Mouse (Mus musculus) stomach, embryonic 16.5 days (tissue): Measurements from ENCODE around the gene Pklr. TPM values are rescaled to one million over a fixed set of nuclear protein-coding genes. Genes with fewer than 3 reads are reported as not detected.

Experiments
- ATAC-seq: fragments of 200-750 bp; cut with Nextera tagmentation; 2 replicates; pipeline ENCODE4 v1.8.0; 2017; ENCODE audit warnings: moderate number of reproducible peaks, moderate TSS enrichment; ENCODE audit not compliant: insufficient read depth, low FRiP score
- H3K27ac ChIP-seq: fragments of 300-500 bp; sonication (generic); 2 replicates; pipeline ENCODE4 v1.5.1; 2014; ENCODE audit warnings: low read length
- H3K27me3 ChIP-seq: fragments of 300-500 bp; sonication (generic); 2 replicates; pipeline ENCODE4 v1.6.1; 2014; ENCODE audit warnings: low read length, control low read depth, mixed read lengths; ENCODE audit not compliant: control insufficient read depth, insufficient read depth
- H3K36me3 ChIP-seq: fragments of 300-500 bp; sonication (generic); 2 replicates; pipeline ENCODE4 v1.6.1; 2014; ENCODE audit warnings: low read length; ENCODE audit not compliant: control insufficient read depth, insufficient read depth
- H3K4me1 ChIP-seq: fragments of 300-500 bp; sonication (generic); 2 replicates; pipeline ENCODE4 v1.6.1; 2014; ENCODE audit warnings: low read length, control low read depth, mixed read lengths; ENCODE audit not compliant: control insufficient read depth, insufficient read depth
- H3K4me2 ChIP-seq: fragments of 300-500 bp; sonication (generic); 2 replicates; pipeline ENCODE4 v1.6.1; 2014; ENCODE audit warnings: low read depth, low read length, mixed read lengths
- H3K4me3 ChIP-seq: fragments of 300-500 bp; sonication (generic); replicated peaks from 2 replicates; pipeline ENCODE4 v1.5.1; 2014; ENCODE audit warnings: mild to moderate bottlenecking, low read length
- H3K9ac ChIP-seq: fragments of 300-500 bp; sonication (generic); 2 replicates; pipeline ENCODE4 v1.6.1; 2014; ENCODE audit warnings: low read length
- H3K9me3 ChIP-seq: fragments of 300-500 bp; sonication (generic); replicated peaks from 2 replicates; pipeline ENCODE4 v1.6.1; 2016; ENCODE audit warnings: low read length, control low read depth; ENCODE audit not compliant: control insufficient read depth
- WGBS: fragments of 180-500 bp; shearing (Covaris S2); extraction: QIAGEN DNeasy Blood & Tissue Kit; methylation state at CpG from one replicate; pipeline ENCODE4 v1.1.7; 2014; 5-methylcytosine and 5-hydroxymethylcytosine counted together
- polyA plus RNA-seq: library from polyadenylated mRNA; unstranded; fragments of >200 nt; fragmentation: Nextera tagmentation; extraction: Ambion mirVana; gene quantifications from 2 replicates; pipeline ENCODE4 v1.2.1, GENCODE M21; 2015

The Pklr gene
- polyA plus RNA-seq, 1 experiment from 2014 or later, result 22.0 TPM

GRCm38 (mm10) chr3:89094021-89094420 lies 41.9 kb upstream of the Pklr start:
- H3K4me2 ChIP-seq, result no peak overlapping the region
- H3K9me3 ChIP-seq, result no peaks in the 10 kb centered on the region
- peaks cover 19% of the 10 kb centered on the region for H3K4me1 ChIP-seq
- peaks cover 9% of the 10 kb centered on the region; the same call in 1 of the 2 replicates for H3K36me3 ChIP-seq
- no peaks in the 10 kb centered on the region for H3K27me3 ChIP-seq
- 78% methylated on average over 10 of the region's 10 CpGs for WGBS
- H3K27ac ChIP-seq, result no peak overlapping the region
- no peak overlapping the region for H3K9ac ChIP-seq
- no peak for ATAC-seq
- no peak overlapping the region for H3K4me3 ChIP-seq

- 26% methylated on average over 7 of the region's 7 CpGs for WGBS
- no peak for ATAC-seq
- no peaks in the 10 kb centered on the region for H3K27me3 ChIP-seq
- peak within 1 kb of the TSS; percentile 70 for H3K9ac ChIP-seq
- peak within 1 kb of the TSS; percentile 69 for H3K4me2 ChIP-seq
- peaks cover 9% of the 10 kb centered on the region; the same call in 1 of the 2 replicates for H3K36me3 ChIP-seq
- H3K9me3 ChIP-seq, result no peaks in the 10 kb centered on the region
- H3K27ac ChIP-seq, result peak within 1 kb of the TSS; percentile 57
- peak within 1 kb of the TSS; percentile 56 for H3K4me3 ChIP-seq
- H3K4me1 ChIP-seq, result peaks cover 21% of the 10 kb centered on the region
Measured at GRCm38 (mm10) chr3:89100811-89101210, 35.1 kb upstream of the Pklr start, which contains the start of gene Gm43738. TSS of gene Gm43738 (minus strand) at chr3:89101099.

DNA sequence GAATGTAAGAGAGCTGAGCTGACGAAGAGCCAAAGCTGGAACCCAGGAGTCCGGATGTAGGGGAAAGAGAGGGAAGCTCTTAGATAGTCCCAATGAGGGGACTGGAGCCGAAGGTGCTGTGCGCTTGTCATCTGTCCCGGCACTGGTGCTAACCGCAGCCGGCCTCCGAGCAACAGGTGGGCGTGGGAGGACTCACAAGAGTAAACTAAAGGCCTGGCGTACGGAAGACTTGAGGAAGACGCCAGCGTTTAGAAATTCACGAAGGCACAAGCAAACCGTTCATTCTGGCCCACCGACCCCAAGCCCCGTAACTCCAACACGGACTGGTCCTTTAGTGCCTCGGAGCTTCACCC lies 34.5 kb upstream of the Pklr start:
- Histone ChIP-seq H3K27me3 (no peaks in the 10 kb centered on the region), H3K27ac (peak overlapping the region; percentile 57), H3K36me3 (peaks cover 6% of the 10 kb centered on the region; the same call in 1 of the 2 replicates), H3K4me2 (peak overlapping the region; percentile 69), H3K4me1 (peaks cover 21% of the 10 kb centered on the region), H3K9ac (peak overlapping the region; percentile 70), H3K4me3 (peak overlapping the region; percentile 56), H3K9me3 (no peaks in the 10 kb centered on the region)
- under 1% methylated on average over 19 of the region's 19 CpGs for WGBS
- ATAC-seq, result peak; percentile 21; the same call in 1 of the 2 replicates

DNA sequence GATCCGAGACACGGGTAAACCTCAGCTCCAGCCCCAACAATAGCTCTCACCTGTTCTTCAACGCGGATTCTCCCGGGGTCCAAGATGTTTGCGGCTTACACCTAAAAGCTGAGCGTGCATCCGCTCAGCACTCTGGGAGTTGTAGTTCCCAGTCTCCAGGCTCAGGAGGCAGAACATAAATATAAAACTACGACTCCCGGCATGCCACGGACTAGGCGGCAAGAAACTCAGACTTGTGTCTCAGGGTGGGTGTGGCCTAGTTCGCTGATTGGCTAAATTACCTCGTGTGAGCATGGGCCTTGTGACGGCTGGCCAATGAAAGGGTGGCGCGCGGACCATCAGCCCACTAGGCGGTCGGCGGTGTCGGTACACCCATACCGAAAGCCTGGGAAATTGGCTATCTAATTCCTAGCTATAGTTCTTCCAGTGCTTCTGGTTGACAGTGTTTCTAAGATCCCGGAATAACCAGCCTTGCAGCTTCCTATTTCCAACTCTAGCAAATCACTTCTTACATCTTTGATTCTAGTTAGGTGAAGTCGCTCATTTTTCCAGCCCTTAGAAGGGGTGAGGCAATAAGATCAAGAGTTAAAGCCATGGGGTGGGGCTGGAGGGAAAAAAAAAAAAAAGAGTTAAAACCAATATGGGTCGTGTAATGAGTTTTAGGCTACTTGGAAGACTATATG lies 34.0 kb upstream of the Pklr start, which contains the start of gene Fdps:
TSS of gene Fdps (minus strand) at position 148 of the 683 bp plus-strand sequence.
- WGBS, result under 1% methylated on average over 26 of the region's 26 CpGs
- Histone ChIP-seq H3K4me1 (peaks cover 21% of the 10 kb centered on the region), H3K27ac (peak within 1 kb of the TSS; percentile 85), H3K4me3 (peak within 1 kb of the TSS; percentile 56), H3K4me2 (peak within 1 kb of the TSS; percentile 69), H3K27me3 (no peaks in the 10 kb centered on the region), H3K9me3 (no peaks in the 10 kb centered on the region), H3K36me3 (peaks cover 4% of the 10 kb centered on the region; the same call in 1 of the 2 replicates), H3K9ac (peak within 1 kb of the TSS; percentile 70)
- ATAC-seq, result peak; percentile 100

DNA sequence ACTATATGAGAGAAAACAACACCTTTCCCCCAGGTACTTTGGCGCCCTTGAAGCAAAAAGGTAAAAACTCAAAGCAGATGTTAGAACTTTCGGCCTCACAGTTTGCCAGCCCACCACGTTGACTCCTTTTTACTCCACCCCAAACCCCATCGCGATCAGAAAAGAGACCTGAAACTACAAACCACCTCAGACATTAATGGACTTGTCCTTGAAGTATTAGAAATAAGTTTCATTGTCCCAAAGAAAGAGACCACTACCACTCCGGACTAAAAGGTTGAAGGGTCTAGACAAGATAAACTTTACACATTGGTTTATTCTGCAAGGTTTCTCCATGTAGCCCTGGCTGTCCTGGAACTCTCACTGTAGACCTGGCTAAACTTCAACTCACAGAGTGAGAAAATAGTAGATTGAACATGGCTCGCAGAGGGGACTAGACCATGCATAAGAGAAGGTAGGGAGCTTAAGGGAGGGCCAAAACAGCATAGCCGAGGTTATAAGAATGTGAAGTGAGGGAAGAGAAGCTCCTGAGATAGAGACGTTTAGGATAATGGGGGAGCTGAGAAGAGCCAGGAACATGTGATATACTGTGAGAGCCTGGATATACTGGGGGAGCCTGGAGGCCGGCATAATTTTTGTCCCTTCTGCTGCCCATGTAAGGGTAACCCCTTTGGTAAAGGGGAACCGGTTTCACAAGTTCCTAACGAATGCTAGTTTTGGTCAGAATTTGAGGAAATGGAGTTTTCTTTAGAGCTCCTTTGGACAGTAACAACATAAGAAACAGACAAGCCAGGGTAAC lies 33.2 kb upstream of the Pklr start:
- Histone ChIP-seq H3K27ac (peak overlapping the region; percentile 85), H3K4me2 (peak overlapping the region; percentile 49), H3K4me1 (peaks cover 21% of the 10 kb centered on the region), H3K27me3 (no peaks in the 10 kb centered on the region), H3K9me3 (no peaks in the 10 kb centered on the region), H3K9ac (peak overlapping the region; percentile 43), H3K36me3 (peaks cover 4% of the 10 kb centered on the region; the same call in 1 of the 2 replicates), H3K4me3 (peak overlapping the region; percentile 35)
- WGBS, result 50% methylated on average over 12 of the region's 12 CpGs
- ATAC-seq, result no peak

GRCm38 (mm10) chr3:89103291-89103595 lies 32.7 kb upstream of the Pklr start:
- H3K27ac ChIP-seq, result peak overlapping the region; percentile 85
- WGBS, result 43% methylated on average over 4 of the region's 4 CpGs

GRCm38 (mm10) chr3:89106881-89107280 lies 29.1 kb upstream of the Pklr start:
- Histone ChIP-seq H3K36me3 (no peaks in the 10 kb centered on the region), H3K27ac (no peak overlapping the region), H3K9ac (no peak overlapping the region), H3K4me3 (no peak overlapping the region), H3K27me3 (no peaks in the 10 kb centered on the region), H3K4me2 (no peak overlapping the region), H3K9me3 (no peaks in the 10 kb centered on the region), H3K4me1 (peaks cover 6% of the 10 kb centered on the region)
- ATAC-seq, result no peak

More at GRCm38 (mm10) chr3:89103291-89103595, 32.7 kb upstream of the Pklr start:
- H3K36me3 ChIP-seq, result peaks cover 2% of the 10 kb centered on the region; the same call in 1 of the 2 replicates
- H3K4me2 ChIP-seq, result no peak overlapping the region
- H3K27me3 ChIP-seq, result no peaks in the 10 kb centered on the region
- no peak overlapping the region for H3K9ac ChIP-seq
- no peak for ATAC-seq
- H3K4me3 ChIP-seq, result no peak overlapping the region
- no peaks in the 10 kb centered on the region for H3K9me3 ChIP-seq
- peaks cover 21% of the 10 kb centered on the region for H3K4me1 ChIP-seq

DNA sequence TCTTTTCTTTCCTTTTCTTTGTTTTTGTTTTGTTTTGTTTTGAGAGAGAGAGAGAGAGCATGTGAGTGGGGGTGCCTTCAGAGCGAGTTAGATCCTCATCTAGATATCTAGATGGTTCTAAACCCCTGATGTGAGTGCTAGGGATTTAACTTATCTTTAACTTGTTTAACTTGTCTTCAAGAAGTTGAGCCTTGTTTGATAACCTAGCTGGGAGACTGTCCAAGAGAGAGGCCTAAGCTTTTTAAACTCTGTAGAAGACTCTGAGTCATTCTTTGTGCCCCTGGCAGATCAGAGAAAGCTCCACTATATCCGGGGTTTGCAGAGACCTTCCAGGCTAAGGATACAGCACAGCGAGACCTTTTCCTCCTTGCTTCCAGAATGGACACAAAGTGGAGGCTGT lies 28.4 kb upstream of the Pklr start:
- Histone ChIP-seq H3K27me3 (no peaks in the 10 kb centered on the region), H3K36me3 (no peaks in the 10 kb centered on the region), H3K9me3 (no peaks in the 10 kb centered on the region), H3K4me1 (peaks cover 3% of the 10 kb centered on the region), H3K4me2 (no peak overlapping the region), H3K4me3 (no peak overlapping the region), H3K27ac (0 out of 2 replicates have a peak overlapping the region, but pooled peaks have one; percentile 21), H3K9ac (no peak overlapping the region)
- 43% methylated on average over 3 of the region's 3 CpGs for WGBS
- ATAC-seq, result peak; percentile 37; the same call in 1 of the 2 replicates

GRCm38 (mm10) chr3:89108146-89108545 lies 27.8 kb upstream of the Pklr start:
- H3K9ac ChIP-seq, result no peak overlapping the region
- H3K4me1 ChIP-seq, result no peaks in the 10 kb centered on the region
- H3K9me3 ChIP-seq, result no peaks in the 10 kb centered on the region
- no peak for ATAC-seq
- H3K4me2 ChIP-seq, result no peak overlapping the region
- 47% methylated on average over 1 of the region's 1 CpGs for WGBS
- no peak overlapping the region for H3K27ac ChIP-seq
- no peaks in the 10 kb centered on the region for H3K36me3 ChIP-seq
- H3K4me3 ChIP-seq, result no peak overlapping the region
- no peaks in the 10 kb centered on the region for H3K27me3 ChIP-seq
